ENCODE assay signal across 13 mouse cellular contexts in genomic region chr10:87036271-87036703, GRCm38 (mm10). TPM values are rescaled to one million over a fixed set of nuclear protein-coding genes. Genes with fewer than 3 reads are reported as not detected.
A peak's percentile ranks its signal among the peaks of the same experiment; 100 is the strongest.
DNase-seq lines count a peak whose midpoint lies in the region; ATAC-seq and TF ChIP-seq lines count a peak whose summit lies in the region.
"Had no signal": no experiment of that assay in that cellular context is flagged by ENCODE, and none has a peak within 500 bp of the region (broad histone marks: within the 10 kb centered on the region; RNA-seq: fewer than 3 reads in every experiment).

No protein-coding gene starts in this region.

- in situ Hi-C loops in CH12.LX (cut with MboI; ENCODE audit: low pct_ligation_motif_present, low pct_unique_long_range_greater_than_20kb, low sequenced_read_pairs), result no loop called here

- no peak for TF ChIP-seq RAD21 in CH12.LX (IDR thresholded peaks at IDR 0.05; ENCODE audit: low read depth, low read length)

- peak overlapping the region; percentile 54 for H3K4me2 ChIP-seq in CH12.LX (ENCODE audit: insufficient read depth, low read depth, poor library complexity, severe bottlenecking)
- H3K4me2 ChIP-seq in hindbrain, embryonic 11.5 days (replicated peaks; ENCODE audit: low read depth, low read length), result 0 out of 2 replicates have a peak overlapping the region, but pooled peaks have one; percentile 12
- peak overlapping the region; percentile 20 for H3K4me2 ChIP-seq in midbrain, embryonic 15.5 days
- H3K4me2 ChIP-seq: embryonic facial prominence, embryonic 15.5 days had no signal

- H3K27me3 ChIP-seq in CH12.LX (replicated peaks), result no peaks in the 10 kb centered on the region
- no peaks in the 10 kb centered on the region for H3K27me3 ChIP-seq in hindbrain, embryonic 11.5 days (ENCODE audit: control insufficient read depth, insufficient read depth, low read length)
- no peaks in the 10 kb centered on the region for H3K27me3 ChIP-seq in midbrain, embryonic 15.5 days (replicated peaks)
- H3K27me3 ChIP-seq: embryonic facial prominence, embryonic 15.5 days had no signal

- no peak overlapping the region for H3K9ac ChIP-seq in CH12.LX (ENCODE audit: insufficient read depth, low read depth)
- H3K9ac ChIP-seq in hindbrain, embryonic 11.5 days (ENCODE audit: low read depth, low read length), result no peak overlapping the region
- no peak overlapping the region for H3K9ac ChIP-seq in midbrain, embryonic 15.5 days
- H3K9ac ChIP-seq: embryonic facial prominence, embryonic 15.5 days had no signal

- H3K4me1 ChIP-seq in CH12.LX (ENCODE audit: control insufficient read depth in 1 of 2, insufficient read depth in 2 of 2), result peaks cover 6 to 11% of the 10 kb centered on the region in 2 experiments
- H3K4me1 ChIP-seq in hindbrain, embryonic 11.5 days (replicated peaks; ENCODE audit: control insufficient read depth, insufficient read depth, low read length), result peaks cover 6% of the 10 kb centered on the region
- peaks cover 17% of the 10 kb centered on the region for H3K4me1 ChIP-seq in midbrain, embryonic 15.5 days
- H3K4me1 ChIP-seq: embryonic facial prominence, embryonic 15.5 days had no signal

- no peak for DNase-seq in CH12.LX (ENCODE audit: extremely low read depth)
- DNase-seq in embryo, embryonic 10.5 days (ENCODE audit: low spot score), result peak; percentile 40
- peak; percentile 58 for DNase-seq in hindbrain, embryonic 11.5 days (ENCODE audit: low spot score)
- DNase-seq in adrenal gland, adult 18-20 months (ENCODE audit: low spot score in 2 of 2), result no peak
- DNase-seq in cerebellum, adult 9-11 months, result no peak
- DNase-seq in right cerebral cortex, postnatal 10 days (ENCODE audit: low spot score in 2 of 2), result no peak
- DNase-seq: cerebellum, adult 9-10 months; gastrocnemius, adult 2 months; kidney, postnatal 10 days had no signal

- H3K4me3 ChIP-seq in CH12.LX (replicated peaks in 1 of 3; ENCODE audit: low read depth in 2 of 3, low read length in 2 of 3, poor library complexity in 1 of 3), result no peak overlapping the region
- no peak overlapping the region for H3K4me3 ChIP-seq in hindbrain, embryonic 11.5 days (ENCODE audit: low read depth, low read length)
- H3K4me3 ChIP-seq in midbrain, embryonic 15.5 days, result no peak overlapping the region
- H3K4me3 ChIP-seq: embryonic facial prominence, embryonic 15.5 days; gastrocnemius, adult 2 months had no signal

- H3K27ac ChIP-seq in CH12.LX (ENCODE audit: insufficient read depth, low read depth), result no peak overlapping the region
- H3K27ac ChIP-seq in hindbrain, embryonic 11.5 days (ENCODE audit: low read depth, low read length), result no peak overlapping the region
- no peak overlapping the region for H3K27ac ChIP-seq in midbrain, embryonic 15.5 days
- H3K27ac ChIP-seq: embryonic facial prominence, embryonic 15.5 days; gastrocnemius, adult 2 months had no signal

- TF ChIP-seq POLR2A in CH12.LX (IDR thresholded peaks at IDR 0.05; ENCODE audit: low read depth, low read length), result no peak

- dilution Hi-C loops in CH12.LX (cut with MboI; ENCODE audit: extremely low pct_ligation_motif_present, extremely low pct_unique_long_range_greater_than_20kb, low sequenced_read_pairs), result no loop called here

- TF ChIP-seq CTCF in CH12.LX (conservative IDR thresholded peaks at IDR 0.05 in 1 of 2, IDR thresholded peaks at IDR 0.05 in 1 of 2; ENCODE audit: low read depth in 2 of 2, low read length in 2 of 2), result no peak

- TF ChIP-seq EP300 in CH12.LX (IDR thresholded peaks at IDR 0.05; ENCODE audit: low read length), result no peak

- H3K9me3 ChIP-seq in CH12.LX (replicated peaks; ENCODE audit: low read length), result no peaks in the 10 kb centered on the region
- H3K9me3 ChIP-seq in hindbrain, embryonic 11.5 days (ENCODE audit: control insufficient read depth, low read length), result no peaks in the 10 kb centered on the region
- H3K9me3 ChIP-seq in midbrain, embryonic 15.5 days, result no peaks in the 10 kb centered on the region
- H3K9me3 ChIP-seq: embryonic facial prominence, embryonic 15.5 days had no signal

- peak; percentile 86 for ATAC-seq in hindbrain, embryonic 11.5 days (ENCODE audit: low FRiP score)
- ATAC-seq in midbrain, embryonic 15.5 days (replicated peaks), result peak; percentile 38; the same call in 1 of the 2 replicates

- 24% methylated on average over 14 of the region's 14 CpGs for WGBS in hindbrain, embryonic 11.5 days
- WGBS in midbrain, embryonic 15.5 days, result 43% methylated on average over 14 of the region's 14 CpGs

- H3K79me2 ChIP-seq in CH12.LX (replicated peaks; ENCODE audit: control insufficient read depth, extremely low read depth, insufficient read depth, poor library complexity, severe bottlenecking), result no peaks in the 10 kb centered on the region

- H3K36me3 ChIP-seq in CH12.LX (replicated peaks in 1 of 2; ENCODE audit: control insufficient read depth in 1 of 2, insufficient read depth in 1 of 2, low read length in 1 of 2), result no peaks in the 10 kb centered on the region
- H3K36me3 ChIP-seq in hindbrain, embryonic 11.5 days (ENCODE audit: control insufficient read depth, insufficient read depth, low read length), result no peaks in the 10 kb centered on the region
- no peaks in the 10 kb centered on the region for H3K36me3 ChIP-seq in midbrain, embryonic 15.5 days (replicated peaks)
- H3K36me3 ChIP-seq: embryonic facial prominence, embryonic 15.5 days had no signal

TF ChIP-seq in CH12.LX, 34 proteins besides CTCF, POLR2A, EP300 and RAD21:
- no peak for TF ChIP-seq ELF1 (IDR thresholded peaks at IDR 0.05; ENCODE audit: low read depth, low read length)
- no peak for TF ChIP-seq MEF2A (IDR thresholded peaks at IDR 0.05; ENCODE audit: borderline replicate concordance, low read depth, low read length)
- no peak for TF ChIP-seq ZNF384 (IDR thresholded peaks at IDR 0.05; ENCODE audit: low read depth, low read length)
- TF ChIP-seq BHLHE40 (IDR thresholded peaks at IDR 0.05; ENCODE audit: low read depth, low read length), result peak; percentile 45; the same call in 1 of the 2 replicates
- no peak for TF ChIP-seq USF2 (conservative IDR thresholded peaks at IDR 0.05; ENCODE audit: low read depth, low read length)
- TF ChIP-seq USF1 (IDR thresholded peaks at IDR 0.05; ENCODE audit: low read depth, low read length), result no peak
- TF ChIP-seq NRF1 (IDR thresholded peaks at IDR 0.05; ENCODE audit: low read depth, low read length), result no peak
- TF ChIP-seq E2F4 (IDR thresholded peaks at IDR 0.05; ENCODE audit: insufficient replicate concordance, low read depth, low read length), result no peak
- TF ChIP-seq NELFE (IDR thresholded peaks at IDR 0.05; ENCODE audit: low read depth, low read length), result no peak
- TF ChIP-seq MAZ (IDR thresholded peaks at IDR 0.05; ENCODE audit: low read depth, low read length), result no peak
- no peak for TF ChIP-seq RCOR1 (conservative IDR thresholded peaks at IDR 0.05; ENCODE audit: low read depth, low read length)
- no peak for TF ChIP-seq GABPA (IDR thresholded peaks at IDR 0.05; ENCODE audit: insufficient replicate concordance, low read depth, low read length)
- TF ChIP-seq MYC (IDR thresholded peaks at IDR 0.05; ENCODE audit: low read depth, low read length), result 0 out of 2 replicates have a peak, but pooled peaks have one; percentile 37
- no peak for TF ChIP-seq ETS1 (conservative IDR thresholded peaks at IDR 0.05; ENCODE audit: low read depth, low read length)
- TF ChIP-seq JUN (IDR thresholded peaks at IDR 0.05; ENCODE audit: insufficient read depth, low read depth, low read length), result no peak
- no peak for TF ChIP-seq TBP (conservative IDR thresholded peaks at IDR 0.05; ENCODE audit: low read depth, low read length)
- peak; percentile 45; the same call in 1 of the 2 replicates for TF ChIP-seq MAX (IDR thresholded peaks at IDR 0.05; ENCODE audit: low read length)
- TF ChIP-seq PAX5 (IDR thresholded peaks at IDR 0.05; ENCODE audit: low read length), result no peak
- peak; percentile 49; the same call in 1 of the 2 replicates for TF ChIP-seq IRF4 (IDR thresholded peaks at IDR 0.05; ENCODE audit: low read depth, low read length)
- TF ChIP-seq UBTF (IDR thresholded peaks at IDR 0.05; ENCODE audit: low read depth, low read length), result no peak
- no peak for TF ChIP-seq SIN3A (IDR thresholded peaks at IDR 0.05; ENCODE audit: low read length)
- no peak for TF ChIP-seq TCF12 (IDR thresholded peaks at IDR 0.05; ENCODE audit: low read depth, low read length)
- no peak for TF ChIP-seq CHD1 (IDR thresholded peaks at IDR 0.05; ENCODE audit: low read depth, low read length)

RNA-seq across cellular contexts. Expression of gene 1700113H08Rik, which starts 21.6 kb away (rescaled TPM):
- total RNA-seq in CH12.LX (2012; rRNA removed) (not detected in 2 replicates), CH12.LX (2014; rRNA removed) (not detected in 2 replicates)
- not detected in 2 replicates for polyA plus RNA-seq in CH12.LX (2012; ENCODE audit: insufficient read length, low read depth)
- polyA plus RNA-seq in hindbrain, embryonic 11.5 days (2014; fragmentation: Nextera tagmentation; extraction: Ambion mirVana), result 0.14 and 0.42 TPM in 2 replicates
- polyA plus RNA-seq in midbrain, embryonic 15.5 days (2015; fragmentation: Nextera tagmentation; extraction: Ambion mirVana), result 0.23 TPM in 1 of 2 replicates, not detected in the other
- total RNA-seq in adrenal gland, adult 18-20 months (2021), result not detected
- total RNA-seq: left cerebral cortex, postnatal 10 days had no signal
- polyA plus RNA-seq: embryonic facial prominence, embryonic 15.5 days; liver, embryonic 16.5 days had no signal

RNA-seq across cellular contexts. Expression of gene Stab2, which starts 28.5 kb away (rescaled TPM):
- total RNA-seq in CH12.LX (2012; rRNA removed) (not detected in 2 replicates), CH12.LX (2014; rRNA removed) (not detected in 2 replicates)
- polyA plus RNA-seq in CH12.LX (2012; ENCODE audit: insufficient read length, low read depth), result 0.09 and 0.12 TPM in 2 replicates
- polyA plus RNA-seq in hindbrain, embryonic 11.5 days (2014; fragmentation: Nextera tagmentation; extraction: Ambion mirVana), result 0.20 and 0.26 TPM in 2 replicates
- polyA plus RNA-seq in midbrain, embryonic 15.5 days (2015; fragmentation: Nextera tagmentation; extraction: Ambion mirVana), result 0.18 and 0.26 TPM in 2 replicates
- under 1 TPM; 0.03 to 0.22 TPM for total RNA-seq in adrenal gland, adult 18-20 months (2021)

Comparison
In these comparisons a context has a peak if more than half of its experiments do, and no peak if none do; other contexts are left out.
1. DNase-seq: peak in embryo, embryonic 10.5 days (single experiment) and hindbrain, embryonic 11.5 days (single experiment); none in CH12.LX (single experiment), adrenal gland, adult 18-20 months (0 of 2), cerebellum, adult 9-11 months (single experiment) and right cerebral cortex, postnatal 10 days (0 of 2).
2. Peak in every context shown above with its lines, with median percentiles within 50 percentile points of each other: H3K4me2 ChIP-seq.